Mouse (Mus musculus) ES-E14 (cell line): ENCODE measurements around the gene Abr. TPM values are rescaled to one million over a fixed set of nuclear protein-coding genes. Genes with fewer than 3 reads are reported as not detected.

Experiments used
- DNase-seq: peaks from one replicate; pipeline ENCODE4 v3.0.0-alpha.2; 2013; ENCODE audit warnings: low read depth, low spot score
- H3K27ac ChIP-seq: 2 replicates; pipeline ENCODE4 v1.5.1; 2012; ENCODE audit warnings: low read depth, mild to moderate bottlenecking, low read length, moderate library complexity, mixed read lengths; ENCODE audit not compliant: poor library complexity, insufficient read depth, severe bottlenecking
- H3K36me3 ChIP-seq: 2 replicates; pipeline ENCODE4 v1.6.1; 2012; ENCODE audit warnings: mild to moderate bottlenecking, low read length, moderate library complexity, mixed read lengths; ENCODE audit not compliant: control insufficient read depth, poor library complexity, insufficient read depth, severe bottlenecking
- H3K4me1 ChIP-seq, 2 experiments: fragments of 150-350 bp in 1 of 2; sonication (generic) in 1 of 2; 2 replicates each; pipeline ENCODE4 v1.6.1; 2012; ENCODE audit warnings: low read length in 2 of 2, mild to moderate bottlenecking in 1 of 2, mixed read lengths in 1 of 2; ENCODE audit not compliant: control insufficient read depth in 2 of 2, insufficient read depth in 2 of 2, poor library complexity in 1 of 2
- H3K4me3 ChIP-seq, 2 experiments: fragments of 150-350 bp in 1 of 2; sonication (generic) in 1 of 2; 2 replicates each; pipeline ENCODE4 v1.5.1; 2012; ENCODE audit warnings: low read length in 2 of 2, low read depth in 1 of 2, mild to moderate bottlenecking in 1 of 2, mixed read lengths in 1 of 2; ENCODE audit not compliant: insufficient read depth in 1 of 2, poor library complexity in 1 of 2, severe bottlenecking in 1 of 2
- H3K9ac ChIP-seq: 2 replicates; pipeline ENCODE4 v1.6.1; 2012; ENCODE audit warnings: low read depth, mild to moderate bottlenecking, low read length, mixed read lengths; ENCODE audit not compliant: poor library complexity, insufficient read depth, severe bottlenecking
- H3K9me3 ChIP-seq: fragments of 150-350 bp; sonication (generic); 2 replicates; pipeline ENCODE4 v1.6.1; 2012; ENCODE audit warnings: low read depth, mild to moderate bottlenecking, low read length; ENCODE audit not compliant: control insufficient read depth, insufficient read depth
- CHD2 ChIP-seq: IDR thresholded peaks from 2 replicates; pipeline ENCODE4 v1.6.1; 2014; ENCODE audit warnings: mild to moderate bottlenecking, low read depth, low read length, inconsistent platforms
- HCFC1 ChIP-seq: IDR thresholded peaks from 2 replicates; pipeline ENCODE4 v1.6.1; 2012; ENCODE audit warnings: low read length, inconsistent platforms, borderline replicate concordance; ENCODE audit not compliant: insufficient read depth
- MAFK ChIP-seq: IDR thresholded peaks from 2 replicates; pipeline ENCODE4 v1.6.1; 2014; ENCODE audit warnings: mild to moderate bottlenecking, low read depth, low read length, inconsistent platforms; ENCODE audit not compliant: insufficient read depth
- ZC3H11A ChIP-seq: IDR thresholded peaks from 2 replicates; pipeline ENCODE4 v1.6.1; 2012; ENCODE audit warnings: low read depth, mild to moderate bottlenecking, inconsistent platforms, low read length, borderline replicate concordance
- ZNF384 ChIP-seq: IDR thresholded peaks from 2 replicates; pipeline ENCODE4 v1.6.1; 2012; ENCODE audit warnings: low read depth, low read length, inconsistent platforms
- in situ Hi-C, 2 experiments: fragments of 600-800 bp; cut with MboI; formaldehyde crosslinking; loops; one replicate each; pipeline ENCODE4 v1.15.1; 2025; ENCODE audit warnings: low sequenced_read_pairs in 2 of 2, inconsistent platforms in 1 of 2; ENCODE audit not compliant: unreplicated experiment in 2 of 2
- total RNA-seq: library from RNA; depleted of rRNA; stranded (reverse); fragments of 300-350 nt; gene quantifications from 2 replicates; pipeline ENCODE4 v1.2.3, GENCODE M21; 2012

Gene Abr
- total RNA-seq, 1 experiment = 28.6 TPM

GRCm38 (mm10) chr11:76507302-76508124 lies 114.6 kb downstream of the Abr start:
- no peak for TF ChIP-seq ZC3H11A
- TF ChIP-seq HCFC1 = no peak
- no peak for TF ChIP-seq MAFK
- no peak for TF ChIP-seq CHD2
- TF ChIP-seq ZNF384 = no peak
- H3K4me3 ChIP-seq = no peak overlapping the region
- no peaks in the 10 kb centered on the region for H3K9me3 ChIP-seq
- no peak overlapping the region for H3K9ac ChIP-seq
- in situ Hi-C loops = no loop called here
- no peak for DNase-seq
- H3K36me3 ChIP-seq = no peaks in the 10 kb centered on the region
- H3K27ac ChIP-seq = no peak overlapping the region; the same call in 1 of the 2 replicates
- H3K4me1 ChIP-seq = peaks cover 0 to 5% of the 10 kb centered on the region in 2 experiments; a peak in 1 of 4 replicates

- Histone ChIP-seq H3K9me3 (no peaks in the 10 kb centered on the region), H3K9ac (no peak overlapping the region), H3K4me1 (peaks cover 0 to 5% of the 10 kb centered on the region in 2 experiments; a peak in 1 of 4 replicates), H3K27ac (no peak overlapping the region), H3K36me3 (no peaks in the 10 kb centered on the region), H3K4me3 (no peak overlapping the region)
- in situ Hi-C loops = no loop called here
- peak; percentile 74 for DNase-seq
- TF ChIP-seq CHD2 (no peak), ZC3H11A (peak; percentile 45; the same call in 1 of the 2 replicates)
Observed at GRCm38 (mm10) chr11:76506514-76507228, 115.4 kb downstream of the Abr start.

- Histone ChIP-seq H3K9ac (no peak overlapping the region), H3K4me1 (peaks cover 2 to 9% of the 10 kb centered on the region in 2 experiments; a peak in 2 of 4 replicates), H3K9me3 (no peaks in the 10 kb centered on the region), H3K36me3 (no peaks in the 10 kb centered on the region), H3K27ac (no peak overlapping the region), H3K4me3 (no peak overlapping the region)
- TF ChIP-seq MAFK (no peak), CHD2 (no peak), HCFC1 (no peak), ZNF384 (no peak), ZC3H11A (no peak)
- in situ Hi-C loops = no loop called here
- no peak for DNase-seq
Observed at GRCm38 (mm10) chr11:76505106-76505505, 117.0 kb downstream of the Abr start.

- TF ChIP-seq HCFC1 = no peak
- no peak for TF ChIP-seq MAFK
- no peak for TF ChIP-seq CHD2
- TF ChIP-seq ZC3H11A = no peak
- no peak for TF ChIP-seq ZNF384
- Histone ChIP-seq H3K9ac (no peak overlapping the region), H3K27ac (no peak overlapping the region), H3K4me1 (peaks cover 2 to 6% of the 10 kb centered on the region in 2 experiments; a peak in 2 of 4 replicates), H3K9me3 (no peaks in the 10 kb centered on the region), H3K36me3 (no peaks in the 10 kb centered on the region), H3K4me3 (no peak overlapping the region)
- in situ Hi-C loops = no loop called here
- no peak for DNase-seq
Observed at GRCm38 (mm10) chr11:76504058-76504457, 118.1 kb downstream of the Abr start.
